Mouse (Mus musculus) embryonic facial prominence, embryonic 15.5 days (tissue): ENCODE measurements around the gene Gtf2i. TPM values are rescaled to one million over a fixed set of nuclear protein-coding genes. Genes with fewer than 3 reads are reported as not detected.

ENCODE experiments used
- ATAC-seq: fragments of 200-750 bp; cut with Nextera tagmentation; 2 replicates; pipeline ENCODE4 v1.8.0; 2017; ENCODE audit warnings: low read depth, moderate TSS enrichment; ENCODE audit not compliant: insufficient number of reproducible peaks, low FRiP score, low TSS enrichment
- H3K27ac ChIP-seq: fragments of 300-500 bp; sonication (generic); replicated peaks from 2 replicates; pipeline ENCODE4 v1.5.1; 2015; ENCODE audit warnings: mild to moderate bottlenecking, inconsistent platforms
- H3K27me3 ChIP-seq: fragments of 300-500 bp; sonication (generic); 2 replicates; pipeline ENCODE4 v1.6.1; 2015; ENCODE audit warnings: inconsistent platforms
- H3K36me3 ChIP-seq: fragments of 300-500 bp; sonication (generic); 2 replicates; pipeline ENCODE4 v1.6.1; 2015; ENCODE audit warnings: mild to moderate bottlenecking, inconsistent platforms
- H3K4me1 ChIP-seq: fragments of 300-500 bp; sonication (generic); 2 replicates; pipeline ENCODE4 v1.6.1; 2015; ENCODE audit warnings: inconsistent platforms
- H3K4me2 ChIP-seq: fragments of 300-500 bp; sonication (generic); replicated peaks from 2 replicates; pipeline ENCODE4 v1.6.1; 2015; ENCODE audit warnings: mild to moderate bottlenecking, inconsistent platforms
- H3K4me3 ChIP-seq: fragments of 300-500 bp; sonication (generic); replicated peaks from 2 replicates; pipeline ENCODE4 v1.5.1; 2015; ENCODE audit warnings: mild to moderate bottlenecking, inconsistent platforms
- H3K9ac ChIP-seq: fragments of 300-500 bp; sonication (generic); 2 replicates; pipeline ENCODE4 v1.6.1; 2015; ENCODE audit warnings: inconsistent platforms
- H3K9me3 ChIP-seq: fragments of 300-500 bp; sonication (generic); replicated peaks from 2 replicates; pipeline ENCODE4 v1.6.1; 2016; ENCODE audit warnings: inconsistent platforms
- WGBS: fragments of 180-500 bp; shearing (Covaris S2); methylation state at CpG from one replicate; pipeline ENCODE4 v1.1.7; 2015; 5-methylcytosine and 5-hydroxymethylcytosine counted together
- polyA plus RNA-seq: library from polyadenylated mRNA; unstranded; fragments of >200 nt; fragmentation: Nextera tagmentation; extraction: Ambion mirVana; gene quantifications from 2 replicates; pipeline ENCODE4 v1.2.1, GENCODE M21; 2015

Gtf2i gene
- polyA plus RNA-seq, 1 experiment from 2014 or later: 202 TPM

- WGBS: 82% methylated on average over 10 of the region's 10 CpGs
Measured at GRCm38 (mm10) chr5:134275556-134275955, 39.0 kb downstream of the Gtf2i start.

GRCm38 (mm10) chr5:134275021-134275420 lies 39.5 kb downstream of the Gtf2i start:
- Histone ChIP-seq H3K9me3 (no peaks in the 10 kb centered on the region), H3K36me3 (peaks cover 95% of the 10 kb centered on the region), H3K27ac (no peak overlapping the region), H3K4me2 (no peak overlapping the region), H3K4me3 (no peak overlapping the region), H3K9ac (no peak overlapping the region), H3K27me3 (no peaks in the 10 kb centered on the region), H3K4me1 (0 out of 2 replicates have a peak, but pooled peaks cover 5% of the 10 kb centered on the region)
- WGBS: 74% methylated on average over 11 of the region's 11 CpGs
- no peak for ATAC-seq

More at GRCm38 (mm10) chr5:134275556-134275955, 39.0 kb downstream of the Gtf2i start:
- Histone ChIP-seq H3K4me2 (no peak overlapping the region), H3K4me1 (no peaks in the 10 kb centered on the region), H3K9ac (no peak overlapping the region), H3K27ac (no peak overlapping the region), H3K27me3 (no peaks in the 10 kb centered on the region), H3K4me3 (no peak overlapping the region), H3K36me3 (peaks cover 95% of the 10 kb centered on the region), H3K9me3 (no peaks in the 10 kb centered on the region)
- ATAC-seq: no peak

GRCm38 (mm10) chr5:134273761-134274160 lies 40.8 kb downstream of the Gtf2i start:
- Histone ChIP-seq H3K36me3 (peaks cover 95% of the 10 kb centered on the region), H3K9ac (no peak overlapping the region), H3K27ac (no peak overlapping the region), H3K9me3 (no peaks in the 10 kb centered on the region), H3K4me2 (no peak overlapping the region), H3K4me3 (no peak overlapping the region), H3K27me3 (no peaks in the 10 kb centered on the region), H3K4me1 (0 out of 2 replicates have a peak, but pooled peaks cover 8% of the 10 kb centered on the region)
- WGBS: 79% methylated on average over 8 of the region's 8 CpGs
- ATAC-seq: no peak

GRCm38 (mm10) chr5:134272761-134273160 lies 41.8 kb downstream of the Gtf2i start:
- ATAC-seq: no peak
- WGBS: 59% methylated on average over 11 of the region's 11 CpGs

GRCm38 (mm10) chr5:134271421-134271820 lies 43.1 kb downstream of the Gtf2i start:
- Histone ChIP-seq H3K9ac (no peak overlapping the region), H3K9me3 (no peaks in the 10 kb centered on the region), H3K4me1 (0 out of 2 replicates have a peak, but pooled peaks cover 8% of the 10 kb centered on the region), H3K4me2 (no peak overlapping the region), H3K36me3 (peaks cover 93% of the 10 kb centered on the region), H3K4me3 (no peak overlapping the region), H3K27ac (no peak overlapping the region), H3K27me3 (no peaks in the 10 kb centered on the region)
- no peak for ATAC-seq
- 88% methylated on average over 11 of the region's 11 CpGs for WGBS

More at GRCm38 (mm10) chr5:134272761-134273160, 41.8 kb downstream of the Gtf2i start:
- Histone ChIP-seq H3K4me3 (no peak overlapping the region), H3K9me3 (no peaks in the 10 kb centered on the region), H3K36me3 (peaks cover 94% of the 10 kb centered on the region), H3K27me3 (no peaks in the 10 kb centered on the region), H3K4me1 (0 out of 2 replicates have a peak, but pooled peaks cover 8% of the 10 kb centered on the region), H3K9ac (no peak overlapping the region), H3K4me2 (no peak overlapping the region), H3K27ac (no peak overlapping the region)

- Histone ChIP-seq H3K27ac (peak overlapping the region; percentile 60; the same call in 1 of the 2 replicates), H3K4me3 (no peak overlapping the region), H3K27me3 (no peaks in the 10 kb centered on the region), H3K9ac (no peak overlapping the region), H3K4me2 (no peak overlapping the region), H3K9me3 (no peaks in the 10 kb centered on the region), H3K4me1 (0 out of 2 replicates have a peak, but pooled peaks cover 8% of the 10 kb centered on the region), H3K36me3 (peaks cover 94% of the 10 kb centered on the region)
- no peak for ATAC-seq
- WGBS: 75% methylated on average over 4 of the region's 4 CpGs
Measured at GRCm38 (mm10) chr5:134270566-134270965, 44.0 kb downstream of the Gtf2i start.

GRCm38 (mm10) chr5:134269751-134270150 lies 44.8 kb downstream of the Gtf2i start:
- H3K27me3 ChIP-seq: no peaks in the 10 kb centered on the region
- H3K36me3 ChIP-seq: peaks cover 92% of the 10 kb centered on the region
- no peak for ATAC-seq
- WGBS: 80% methylated on average over 5 of the region's 5 CpGs
- no peak overlapping the region; the same call in 1 of the 2 replicates for H3K27ac ChIP-seq
- H3K4me2 ChIP-seq: no peak overlapping the region
- H3K4me3 ChIP-seq: no peak overlapping the region
- H3K9me3 ChIP-seq: no peaks in the 10 kb centered on the region
- 0 out of 2 replicates have a peak, but pooled peaks cover 8% of the 10 kb centered on the region for H3K4me1 ChIP-seq
- H3K9ac ChIP-seq: no peak overlapping the region

- no peak overlapping the region for H3K4me2 ChIP-seq
- 0 out of 2 replicates have a peak, but pooled peaks cover 8% of the 10 kb centered on the region for H3K4me1 ChIP-seq
- no peak for ATAC-seq
- H3K4me3 ChIP-seq: no peak overlapping the region
- peaks cover 94% of the 10 kb centered on the region for H3K36me3 ChIP-seq
- no peaks in the 10 kb centered on the region for H3K27me3 ChIP-seq
- WGBS: 87% methylated on average over 8 of the region's 8 CpGs
- no peak overlapping the region for H3K27ac ChIP-seq
- H3K9me3 ChIP-seq: no peaks in the 10 kb centered on the region
- H3K9ac ChIP-seq: no peak overlapping the region
Measured at GRCm38 (mm10) chr5:134268751-134269150, 45.8 kb downstream of the Gtf2i start.

- Histone ChIP-seq H3K27me3 (no peaks in the 10 kb centered on the region), H3K9me3 (no peaks in the 10 kb centered on the region), H3K4me3 (no peak overlapping the region), H3K36me3 (peaks cover 94% of the 10 kb centered on the region), H3K9ac (no peak overlapping the region), H3K4me1 (0 out of 2 replicates have a peak, but pooled peaks cover 8% of the 10 kb centered on the region), H3K27ac (no peak overlapping the region), H3K4me2 (no peak overlapping the region)
- WGBS: 81% methylated on average over 18 of the region's 18 CpGs
- no peak for ATAC-seq
Measured at GRCm38 (mm10) chr5:134266404-134266803, 48.2 kb downstream of the Gtf2i start.

- Histone ChIP-seq H3K27ac (no peak overlapping the region), H3K4me1 (0 out of 2 replicates have a peak, but pooled peaks cover 8% of the 10 kb centered on the region), H3K36me3 (peaks cover 94% of the 10 kb centered on the region), H3K9ac (no peak overlapping the region), H3K4me3 (no peak overlapping the region), H3K9me3 (no peaks in the 10 kb centered on the region), H3K27me3 (no peaks in the 10 kb centered on the region), H3K4me2 (no peak overlapping the region)
- 56% methylated on average over 2 of the region's 2 CpGs for WGBS
- ATAC-seq: no peak
Measured at GRCm38 (mm10) chr5:134265890-134266289, 48.7 kb downstream of the Gtf2i start.

GRCm38 (mm10) chr5:134260001-134260636 lies 54.4 kb downstream of the Gtf2i start:
- H3K9ac ChIP-seq: no peak overlapping the region
- 91% methylated on average over 9 of the region's 9 CpGs for WGBS
- no peak for ATAC-seq
- H3K4me2 ChIP-seq: no peak overlapping the region
- no peaks in the 10 kb centered on the region for H3K4me1 ChIP-seq
- no peaks in the 10 kb centered on the region for H3K27me3 ChIP-seq
- H3K9me3 ChIP-seq: no peaks in the 10 kb centered on the region
- no peak overlapping the region for H3K27ac ChIP-seq
- H3K36me3 ChIP-seq: peaks cover 94% of the 10 kb centered on the region
- no peak overlapping the region for H3K4me3 ChIP-seq

- Histone ChIP-seq H3K27ac (no peak overlapping the region), H3K4me1 (no peaks in the 10 kb centered on the region), H3K9me3 (no peaks in the 10 kb centered on the region), H3K4me3 (no peak overlapping the region), H3K27me3 (no peaks in the 10 kb centered on the region), H3K36me3 (peaks cover 93% of the 10 kb centered on the region), H3K9ac (no peak overlapping the region), H3K4me2 (no peak overlapping the region)
- no peak for ATAC-seq
- WGBS: 89% methylated on average over 2 of the region's 2 CpGs
Measured at GRCm38 (mm10) chr5:134258934-134259333, 55.6 kb downstream of the Gtf2i start.
